Mouse (Mus musculus) right cerebral cortex, postnatal 14 days (tissue): ENCODE data around the gene Ppara.

Experiments
- DNase-seq: peaks from one replicate; pipeline ENCODE4 v3.0.0; 2022

The Ppara gene

DNA sequence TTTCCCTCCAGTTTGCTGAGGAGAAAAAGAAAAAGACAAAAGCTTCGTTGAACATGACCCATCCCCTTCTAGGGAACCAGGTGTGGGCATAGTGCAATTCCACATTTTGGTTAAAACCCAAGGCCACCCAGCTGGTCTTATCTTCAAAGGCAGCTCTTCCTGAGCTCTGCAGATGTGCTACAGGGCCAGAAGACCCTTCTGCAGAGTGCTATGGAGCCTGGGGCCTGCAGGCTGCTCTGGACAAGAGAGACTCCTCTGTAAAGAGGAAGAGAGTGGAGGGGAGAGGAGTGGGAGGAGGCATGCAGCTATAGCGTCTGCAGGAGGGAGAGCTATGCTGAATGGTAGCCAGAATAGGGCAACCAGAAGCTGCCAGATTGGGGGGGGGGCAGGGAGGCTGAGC is 4.8 kb upstream of the Ppara start:
- no peak for DNase-seq

DNA sequence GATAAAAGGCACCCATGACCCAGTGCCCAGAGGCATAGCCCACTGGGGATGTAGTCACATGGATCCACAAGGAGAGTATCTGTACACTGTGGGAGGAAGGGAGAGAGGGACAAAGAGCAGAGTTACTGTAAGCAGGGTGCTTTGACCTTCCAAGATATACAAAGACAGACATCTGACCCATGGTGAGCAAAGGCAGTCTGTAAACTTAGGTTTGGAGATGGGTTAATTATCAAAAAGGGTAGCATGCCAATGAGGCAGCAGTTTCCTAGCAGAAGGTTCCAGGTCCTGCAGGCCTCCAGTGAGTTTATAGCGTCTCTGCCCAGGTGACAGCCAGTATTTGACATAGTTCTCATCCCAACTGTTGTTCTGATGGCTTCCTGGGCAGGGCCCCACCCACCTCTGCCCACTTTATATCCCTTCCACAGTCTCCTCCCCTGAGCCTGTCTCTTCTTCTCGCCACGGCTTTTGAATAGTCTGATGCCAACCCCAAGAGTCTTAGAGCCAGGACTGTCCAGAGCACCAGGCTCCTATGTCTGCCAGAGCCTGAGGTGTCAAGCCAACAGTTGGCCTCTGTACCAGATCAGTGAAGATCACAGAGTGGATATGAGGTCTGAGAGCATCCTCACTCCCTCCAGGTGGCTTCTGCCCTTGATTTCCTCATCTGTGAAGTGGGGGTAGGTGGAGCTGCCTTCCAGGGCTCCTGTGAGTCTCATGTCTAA is 2.7 kb upstream of the Ppara start:
- no peak for DNase-seq

DNA sequence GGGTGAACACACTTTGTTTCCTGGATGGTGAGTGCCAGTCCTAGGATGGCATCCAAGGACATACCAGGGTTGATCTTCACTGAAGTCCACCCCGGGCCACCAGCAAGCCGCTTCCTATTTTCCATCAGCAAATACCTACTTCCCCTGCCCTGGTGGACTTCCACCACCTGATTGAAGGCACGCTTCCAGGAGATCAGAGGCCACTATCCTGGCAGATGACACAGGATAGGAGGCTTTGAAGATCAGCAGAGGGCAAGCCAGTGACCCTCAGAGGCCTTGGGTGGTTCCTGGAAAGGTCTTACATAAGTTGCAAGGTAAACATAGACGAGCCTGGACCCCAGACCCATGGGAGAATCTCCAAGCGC is 2.2 kb upstream of the Ppara start:
- no peak for DNase-seq

DNA sequence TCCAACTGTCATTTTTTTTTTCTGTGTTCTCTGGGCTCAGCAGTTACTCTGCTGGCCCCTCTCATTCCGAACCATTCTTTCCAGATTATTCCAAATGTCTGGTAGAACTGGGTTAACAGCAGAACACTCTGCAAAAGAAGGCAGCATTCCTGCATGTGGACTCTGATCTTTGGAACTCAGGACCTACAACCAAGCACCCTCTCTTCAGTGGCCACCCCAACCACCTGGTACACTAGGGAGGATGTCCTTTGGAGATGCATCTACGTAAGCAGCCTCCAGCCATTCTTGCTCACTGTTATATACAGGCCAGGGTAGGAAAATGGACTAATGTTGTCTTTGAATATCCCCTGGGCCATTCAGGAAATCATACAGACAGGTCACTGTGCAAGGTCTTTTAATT is 1.1 kb upstream of the Ppara start:
- no peak for DNase-seq

DNA sequence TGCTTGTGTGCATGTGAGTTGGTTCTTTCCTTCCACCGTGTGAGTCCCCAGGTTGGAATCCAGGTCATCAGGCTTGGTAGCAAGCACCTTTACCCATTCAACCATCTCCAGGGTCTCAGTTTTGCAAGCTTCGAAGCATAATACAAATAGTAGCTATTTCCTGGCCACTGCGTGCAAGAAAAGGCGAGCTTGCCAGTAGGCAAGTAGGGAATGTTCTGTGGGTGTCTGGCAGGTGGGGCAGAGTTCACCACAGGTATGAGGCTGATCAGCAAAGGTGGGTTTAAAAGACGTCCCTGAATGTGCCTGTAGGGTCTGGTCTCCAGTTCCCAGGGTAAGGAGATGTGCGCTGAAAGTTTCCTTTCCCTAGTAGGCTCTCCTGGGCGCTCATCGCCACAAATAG is 635 bp upstream of the Ppara start:
- DNase-seq: no peak

DNA sequence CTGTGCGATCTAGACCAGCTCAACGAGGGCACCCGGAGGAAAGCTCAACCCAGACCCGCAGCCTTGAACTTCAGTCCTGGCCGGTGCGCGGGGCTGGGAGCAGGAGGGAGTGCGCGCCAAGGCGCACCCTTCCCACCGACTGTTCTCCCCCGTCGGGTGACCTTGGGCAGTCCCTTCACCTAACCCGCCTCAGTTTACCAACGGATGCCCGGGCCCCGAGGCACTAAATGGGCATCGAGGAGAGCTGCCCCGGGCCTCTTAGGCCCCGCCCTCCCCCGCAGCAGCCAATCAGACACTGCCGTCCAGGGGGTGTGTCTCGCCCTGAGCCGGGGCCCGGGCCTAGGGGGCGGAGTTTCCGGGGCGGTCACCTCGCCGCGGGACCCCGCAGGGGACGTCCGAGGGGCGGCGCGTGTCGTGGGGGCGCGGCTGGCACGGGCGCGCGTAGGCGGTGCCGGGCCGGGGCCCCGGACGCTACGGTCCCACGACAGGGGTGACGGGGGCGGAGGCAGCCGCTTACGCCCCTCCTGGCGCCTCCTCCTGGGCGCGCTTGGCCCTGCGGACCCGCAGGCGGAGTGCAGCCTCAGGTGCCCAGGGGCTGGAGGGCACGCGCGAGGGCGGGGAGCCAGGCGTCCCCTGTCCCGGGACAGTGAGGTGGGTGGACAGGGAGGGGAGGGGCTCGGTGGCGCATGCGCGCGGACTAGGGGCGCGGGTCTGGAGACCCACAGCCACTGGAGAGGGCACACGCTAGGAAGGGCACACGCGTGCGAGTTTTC is 466 bp downstream of the Ppara start:
- DNase-seq: peak; percentile 74

DNA sequence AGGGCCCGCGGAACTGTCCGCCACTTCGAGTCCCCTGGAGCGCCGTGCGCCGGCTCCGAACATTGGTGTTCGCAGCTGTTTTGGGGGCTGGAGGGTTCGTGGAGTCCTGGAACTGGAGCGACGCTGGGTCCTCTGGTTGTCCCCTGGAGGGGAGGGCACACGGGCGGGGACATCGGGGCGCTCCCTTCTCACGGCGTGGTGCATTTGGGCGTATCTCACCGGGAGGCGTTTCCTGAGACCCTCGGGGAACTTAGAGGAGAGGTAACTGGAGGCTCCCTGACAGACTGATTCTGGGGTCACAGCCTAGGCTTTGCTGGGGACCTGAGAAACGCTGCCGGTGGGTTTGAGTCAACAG is 1.0 kb downstream of the Ppara start:
- DNase-seq: no peak

DNA sequence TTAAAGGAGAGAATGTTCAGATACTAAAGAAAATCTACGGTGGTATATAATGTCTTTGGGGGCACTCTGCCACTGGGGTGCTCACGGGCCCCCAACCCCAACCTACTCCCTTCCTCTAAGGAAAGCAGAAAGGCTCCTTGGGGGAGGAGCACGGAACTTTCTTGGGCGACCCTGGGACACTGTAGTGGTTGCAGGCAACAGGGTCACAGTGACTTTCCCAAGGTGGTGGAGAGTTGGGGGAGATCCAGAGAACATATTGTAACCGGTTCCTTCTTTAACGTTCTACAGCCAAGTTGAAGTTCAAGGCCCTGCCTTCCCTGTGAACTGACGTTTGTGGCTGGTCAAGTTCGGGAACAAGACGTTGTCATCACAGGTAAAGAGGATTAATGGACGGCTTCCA is 1.7 kb downstream of the Ppara start:
- no peak for DNase-seq

DNA sequence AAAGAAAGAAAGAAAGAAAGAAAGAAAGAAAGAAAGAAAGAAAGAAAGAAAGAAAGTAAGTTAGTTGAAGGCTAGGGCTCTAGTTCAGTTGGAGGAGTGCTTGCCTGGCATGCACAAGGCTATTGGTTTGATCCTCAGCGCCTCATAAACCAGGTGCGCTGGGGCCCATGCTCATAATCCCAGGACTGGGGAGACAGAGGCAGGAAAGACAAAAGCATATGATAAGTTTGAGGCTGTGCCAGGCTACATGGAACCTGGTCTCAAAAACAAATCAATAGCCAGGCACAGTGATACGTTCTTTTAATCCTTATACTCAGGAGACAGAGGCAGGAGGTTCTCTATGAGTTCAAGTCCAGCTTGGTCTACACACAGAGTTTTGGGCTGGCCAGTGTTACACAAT is 3.6 kb downstream of the Ppara start:
- DNase-seq: no peak

DNA sequence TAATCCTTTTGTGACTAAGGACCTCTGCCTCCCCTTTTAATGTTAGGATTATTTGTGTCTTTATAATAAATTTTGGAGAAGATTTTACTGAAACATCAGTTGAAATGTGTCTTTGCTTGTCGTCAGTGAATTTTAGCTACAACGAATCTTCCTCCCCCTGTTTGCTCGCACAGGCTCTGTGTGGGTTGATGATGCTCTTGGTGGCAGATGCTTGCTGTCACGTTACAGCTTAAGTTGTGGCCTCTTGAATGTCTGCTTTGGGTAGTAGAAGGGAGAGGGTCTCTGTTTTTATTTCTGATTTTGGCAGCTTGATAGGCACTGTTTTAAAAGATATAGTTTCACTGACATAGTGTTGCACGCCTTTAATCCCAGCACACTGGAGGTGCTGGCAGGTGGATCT is 4.2 kb downstream of the Ppara start:
- no peak for DNase-seq

DNA sequence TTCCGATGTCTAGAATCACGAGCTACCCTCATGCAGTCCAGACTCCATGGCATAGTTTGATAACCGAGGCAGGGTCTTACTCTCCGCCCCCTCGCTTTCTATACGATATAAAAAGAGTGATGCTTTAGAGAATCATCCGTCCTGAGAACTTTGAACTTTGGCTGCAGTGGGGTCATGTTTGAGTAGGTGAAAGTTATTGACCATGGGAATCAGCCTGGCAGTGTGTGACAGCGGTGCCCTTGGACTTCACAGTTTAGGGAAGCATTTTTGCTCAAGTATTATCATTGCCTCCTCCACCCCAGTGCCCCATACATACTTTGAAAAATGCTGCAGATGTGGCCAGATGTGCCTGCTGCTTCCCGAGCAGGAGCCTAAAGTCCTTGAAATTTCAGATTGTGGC is 7.8 kb downstream of the Ppara start:
- DNase-seq: no peak

DNA sequence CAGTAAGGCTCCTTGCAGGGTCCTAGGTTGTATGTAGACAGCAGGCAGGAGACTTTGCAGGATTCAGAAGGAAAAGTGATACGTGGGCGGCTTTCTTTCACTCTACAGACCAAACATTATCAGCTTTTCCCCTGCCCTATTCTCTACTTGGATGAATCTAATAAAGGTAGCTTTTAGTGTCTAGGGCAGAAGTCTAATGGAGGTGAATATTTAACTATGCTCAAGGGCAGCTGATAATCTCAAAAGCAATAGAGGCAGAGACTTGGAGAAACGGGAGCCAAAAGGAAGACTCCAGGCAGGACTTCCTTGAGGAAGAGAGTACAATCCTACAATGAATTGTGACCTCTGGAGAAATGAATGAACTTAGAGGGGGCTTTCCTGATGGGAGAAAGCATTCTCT is 9.2 kb downstream of the Ppara start:
- DNase-seq: no peak

DNA sequence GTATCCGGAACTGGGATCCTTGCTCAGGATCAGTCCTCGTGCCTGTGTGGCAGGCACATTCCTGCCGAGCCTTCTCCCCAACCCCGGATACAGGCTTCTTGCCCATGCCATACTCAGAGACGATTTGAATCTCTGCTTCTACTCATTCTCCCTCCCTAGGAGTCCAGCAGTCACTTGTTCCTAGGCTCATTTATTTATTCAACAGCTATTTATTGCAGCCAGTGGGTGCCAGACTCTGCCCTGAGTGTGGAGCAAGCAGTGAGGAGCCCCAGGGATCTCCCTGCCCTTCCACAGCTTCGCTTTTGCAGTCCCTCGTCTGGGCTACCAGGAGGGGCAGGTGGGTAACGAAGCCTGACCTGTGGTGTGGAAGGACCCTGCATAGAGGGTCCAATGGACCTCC is 11.4 kb downstream of the Ppara start:
- DNase-seq: no peak

DNA sequence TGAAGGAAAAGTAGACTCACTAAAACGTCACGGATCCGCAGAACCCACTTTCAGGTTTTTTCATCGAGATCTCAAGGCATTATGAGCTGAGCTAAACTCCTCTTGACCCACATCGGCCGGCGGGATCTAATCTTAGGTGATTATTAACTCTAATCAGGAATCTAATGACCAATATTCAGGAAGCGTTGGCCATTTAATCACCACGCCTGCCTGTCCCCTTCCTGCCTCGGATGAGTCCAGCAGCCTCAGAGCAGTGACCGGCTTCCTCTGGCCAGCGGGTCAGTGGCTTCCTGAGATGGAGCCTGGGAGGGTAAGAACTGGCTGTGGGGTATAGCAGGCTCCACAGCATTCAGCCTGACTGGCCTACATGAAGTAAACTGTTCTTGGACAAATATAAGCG is 11.9 kb downstream of the Ppara start:
- no peak for DNase-seq

DNA sequence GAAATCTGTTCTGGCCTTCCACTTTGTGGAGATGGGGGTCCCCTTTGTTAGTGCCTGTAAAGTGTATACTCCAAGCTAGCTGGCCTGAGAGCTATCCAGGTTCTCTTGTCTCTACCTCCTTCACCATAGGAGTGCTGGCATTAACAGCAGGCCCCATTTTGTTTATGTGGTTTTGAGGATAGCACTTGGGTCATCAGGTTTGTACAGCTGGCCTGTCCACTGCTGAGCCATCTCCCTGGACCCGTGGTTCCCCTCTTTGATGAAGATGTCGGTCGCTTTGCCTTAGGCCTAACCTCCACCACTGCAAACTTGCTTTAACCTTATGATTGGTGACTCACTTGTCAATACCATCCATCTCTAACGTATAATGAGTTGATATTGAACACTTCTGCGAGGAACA is 13.2 kb downstream of the Ppara start:
- no peak for DNase-seq

DNA sequence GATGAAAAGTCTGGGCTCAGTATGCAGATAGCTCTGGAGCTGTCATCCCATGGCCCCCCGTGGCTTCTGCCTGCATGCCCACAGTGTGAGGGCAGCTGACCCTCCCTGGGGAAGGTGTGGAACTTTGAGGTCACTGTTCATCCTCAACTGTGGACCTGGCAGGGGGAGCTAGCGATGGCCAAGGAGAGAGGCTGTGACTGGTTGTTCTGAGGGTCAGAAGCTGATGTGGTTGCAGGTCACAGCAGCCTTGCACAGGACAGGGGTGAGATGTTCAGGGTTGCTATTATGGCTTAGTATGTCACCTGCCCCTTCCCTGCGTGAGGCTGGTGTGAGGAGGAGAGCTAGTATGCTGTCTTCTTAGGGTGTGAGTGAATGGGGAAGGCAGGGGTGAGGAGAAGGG is 13.7 kb downstream of the Ppara start:
- no peak for DNase-seq

DNA sequence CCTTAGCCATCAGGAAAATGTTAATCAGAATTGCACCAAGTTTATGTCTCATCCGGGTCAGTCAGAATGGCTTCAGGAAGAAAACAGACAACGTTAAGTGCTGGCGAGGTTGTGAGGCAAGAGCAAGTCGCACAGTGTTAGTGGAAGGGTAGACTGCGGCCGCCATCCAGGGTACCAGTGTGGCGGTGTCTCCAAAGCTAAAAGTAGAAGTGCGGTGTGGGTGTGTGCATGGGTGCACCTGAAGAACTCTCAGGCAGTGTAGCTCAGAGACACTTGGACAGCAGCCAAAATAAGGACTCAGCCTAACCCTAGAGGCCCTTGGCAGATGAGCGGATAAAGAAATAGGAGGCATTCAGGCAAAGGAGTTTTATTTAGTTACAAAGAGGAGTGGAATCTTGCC is 14.4 kb downstream of the Ppara start:
- no peak for DNase-seq

DNA sequence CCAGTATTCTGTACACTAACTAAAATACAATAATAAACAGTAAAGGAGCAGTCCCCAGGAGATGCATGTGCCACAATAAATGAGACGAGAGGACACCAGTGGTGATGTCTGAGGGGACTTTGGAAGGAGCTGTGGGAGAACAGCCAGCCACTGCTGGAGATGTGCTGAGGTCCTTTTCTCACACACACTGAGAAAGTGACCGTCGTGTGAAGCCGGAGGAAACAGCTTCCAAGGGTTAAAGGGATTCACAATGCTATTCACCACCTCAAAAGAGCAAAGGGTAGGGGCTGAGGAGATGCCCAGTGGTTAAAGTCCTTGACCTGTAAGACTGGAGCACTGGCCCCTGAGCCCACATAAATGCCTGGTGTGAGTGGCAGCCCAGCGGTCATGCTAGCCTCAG is 15.3 kb downstream of the Ppara start:
- DNase-seq: no peak

DNA sequence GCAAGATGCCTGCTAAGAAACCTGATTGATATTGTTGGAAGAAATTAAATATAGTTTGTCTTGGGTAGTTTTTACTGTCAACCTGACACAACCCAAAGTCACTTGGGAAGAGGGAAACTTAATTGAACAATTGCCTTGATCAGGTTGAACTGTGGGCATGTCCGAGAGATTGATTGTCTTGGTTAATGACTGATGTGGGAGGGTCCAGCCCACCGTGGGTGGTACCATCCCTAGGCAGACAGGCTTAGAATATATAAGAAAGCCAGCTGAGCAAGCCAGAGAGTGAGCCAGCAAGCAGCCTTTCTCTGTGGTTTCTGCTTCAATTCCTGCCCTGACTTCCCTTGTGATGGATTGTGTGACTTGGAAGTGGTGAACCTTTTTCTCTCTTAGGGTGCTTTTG is 17.9 kb downstream of the Ppara start:
- no peak for DNase-seq

DNA sequence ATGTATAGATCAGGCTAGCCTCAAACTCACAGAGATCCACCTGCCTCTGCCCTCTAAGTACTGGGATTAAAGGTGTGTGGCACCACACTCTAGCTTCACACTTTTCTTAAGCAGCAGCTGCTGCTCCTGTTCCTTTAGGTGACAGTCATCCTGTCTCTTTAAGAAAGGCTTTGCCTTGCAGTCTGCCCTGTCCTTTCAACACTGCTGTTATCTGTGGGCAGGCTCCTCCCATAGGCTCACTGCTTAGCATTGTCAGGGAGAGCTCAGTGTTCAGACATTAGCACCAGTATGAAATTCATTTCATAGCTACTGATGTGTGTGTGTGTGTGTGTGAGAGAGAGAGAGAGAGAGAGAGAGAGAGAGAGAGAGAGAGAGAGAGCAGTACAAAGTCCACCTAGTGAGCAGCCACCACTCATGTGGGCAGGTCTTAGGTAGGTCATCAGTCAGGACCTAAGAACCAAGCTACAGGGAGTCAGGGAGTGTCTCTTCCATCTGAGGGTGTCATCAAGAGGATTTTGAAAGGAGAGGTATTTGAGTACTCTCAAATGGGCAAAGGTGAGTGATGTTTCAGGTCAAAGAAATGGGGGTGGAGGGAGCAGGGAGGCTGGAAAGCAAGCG is 19.4 kb downstream of the Ppara start:
- no peak for DNase-seq

DNA sequence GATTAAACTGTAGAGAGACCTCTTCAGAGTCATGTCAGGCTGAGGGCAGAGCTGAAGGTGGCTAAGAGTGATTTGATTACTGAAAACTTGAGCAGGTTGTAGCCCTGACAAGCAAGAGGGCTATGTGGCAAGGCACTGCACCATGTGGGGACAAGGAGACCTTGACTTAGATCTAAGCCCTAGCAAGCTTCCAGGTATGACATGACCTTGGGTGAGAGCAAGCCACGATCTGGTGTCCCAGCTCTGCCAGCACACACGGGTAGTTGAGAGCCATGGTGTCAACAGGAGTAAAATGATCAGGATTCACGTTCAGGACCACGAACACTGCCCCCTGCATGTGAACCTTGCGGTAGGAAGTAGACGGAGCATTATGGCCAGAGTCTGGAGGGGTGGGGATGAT is 20.4 kb downstream of the Ppara start:
- DNase-seq: no peak

DNA sequence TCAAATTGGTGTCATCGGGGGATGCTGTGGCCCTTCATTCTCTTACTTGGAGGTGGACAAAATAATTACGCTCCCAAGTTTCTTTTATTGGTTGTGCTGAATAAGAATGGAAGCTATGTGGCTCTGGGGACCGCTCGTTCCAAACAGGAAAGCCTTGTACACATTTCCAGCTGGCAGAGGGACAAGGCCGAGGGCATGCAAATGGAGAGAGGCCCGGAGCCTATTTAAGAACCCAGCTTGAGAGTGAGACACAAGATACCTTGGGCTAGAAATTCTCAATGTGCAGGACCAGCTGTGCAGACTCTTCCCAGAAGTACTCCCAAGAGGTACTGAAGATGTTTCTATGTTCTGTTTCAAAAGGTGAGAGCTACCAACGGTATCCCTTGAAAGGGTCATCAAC is 21.8 kb downstream of the Ppara start:
- DNase-seq: no peak

DNA sequence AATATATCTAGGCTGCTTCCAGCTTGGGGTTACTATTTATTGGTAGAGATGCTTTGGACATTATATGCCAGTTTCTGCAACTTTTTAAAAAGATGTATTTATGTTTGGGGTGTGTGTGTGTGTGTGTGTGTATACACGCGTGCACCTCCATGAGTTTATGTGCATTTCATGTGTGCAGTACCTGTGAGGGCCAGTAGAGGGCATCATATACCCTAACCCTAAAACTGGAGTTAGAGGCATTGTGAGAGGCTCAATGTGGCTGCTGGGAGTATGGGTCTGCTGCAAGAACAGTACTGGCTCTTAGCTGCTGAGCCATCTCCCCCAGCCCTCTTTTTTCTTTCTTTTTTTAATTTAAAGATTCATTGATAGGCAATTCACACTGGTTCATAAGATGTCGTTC is 23.0 kb downstream of the Ppara start:
- DNase-seq: no peak

DNA sequence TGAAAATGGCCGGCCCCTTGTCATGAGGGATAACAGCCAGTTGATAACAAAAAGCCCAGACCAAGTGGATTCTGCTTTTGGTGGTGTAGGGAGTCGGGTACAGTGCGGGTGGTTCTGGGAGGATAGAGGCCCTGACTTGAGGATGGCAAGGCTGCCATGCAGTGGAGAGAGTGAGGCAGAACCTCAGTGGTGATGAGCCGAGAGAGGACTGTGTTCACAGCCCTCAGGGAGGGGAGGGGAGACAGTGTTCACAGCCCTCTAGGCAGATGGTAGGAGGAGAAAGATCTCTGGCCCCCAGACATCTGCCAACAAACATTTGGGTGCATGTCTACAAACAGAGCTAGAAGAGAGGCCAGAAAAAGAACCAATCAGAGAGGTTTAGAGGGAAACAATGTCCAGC is 28.0 kb downstream of the Ppara start:
- no peak for DNase-seq

DNA sequence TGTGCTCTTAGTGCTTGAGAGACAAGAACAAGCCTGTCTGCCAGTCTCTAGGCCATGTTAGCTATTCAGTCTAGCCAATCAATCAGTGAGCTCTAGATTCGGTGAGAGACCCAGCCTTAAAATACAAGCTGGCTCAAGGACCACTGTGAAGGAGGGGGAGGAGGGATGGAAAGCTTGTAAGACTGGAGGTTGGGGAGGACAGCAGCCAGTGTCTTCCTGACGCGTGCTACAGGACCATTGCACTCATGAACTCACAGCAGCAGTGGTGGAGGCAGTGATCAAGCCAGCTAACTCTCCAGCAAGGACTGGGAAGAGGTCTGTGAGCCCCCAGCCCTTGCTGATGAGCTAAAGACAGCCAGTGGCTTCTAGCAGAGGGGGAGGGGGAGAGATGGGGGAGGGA is 30.2 kb downstream of the Ppara start:
- no peak for DNase-seq
